Mouse (Mus musculus) C2C12 (cell line): ENCODE results near the gene Ecel1. TPM values are rescaled to one million over a fixed set of nuclear protein-coding genes. Genes with fewer than 3 reads are reported as not detected.

ENCODE experiments used
- H3K27me3 ChIP-seq: one replicate; pipeline ENCODE4 v1.6.1; 2011; ENCODE audit not compliant: control insufficient read depth, insufficient read depth, insufficient read length
- H3K36me3 ChIP-seq: one replicate; pipeline ENCODE4 v1.6.1; 2011; ENCODE audit not compliant: control insufficient read depth, insufficient read depth
- H3K4me3 ChIP-seq: one replicate; pipeline ENCODE4 v1.5.1; 2011; ENCODE audit warnings: mild to moderate bottlenecking, control low read depth; ENCODE audit not compliant: poor library complexity, insufficient read depth, severe bottlenecking
- H3K79me2 ChIP-seq: one replicate; pipeline ENCODE4 v1.6.1; 2011; ENCODE audit not compliant: control insufficient read depth, insufficient read depth
- H3K79me3 ChIP-seq: one replicate; pipeline ENCODE4 v1.6.1; 2011; ENCODE audit warnings: low read depth, control low read depth
- H3ac ChIP-seq: one replicate; pipeline ENCODE3; 2011; ENCODE audit warnings: low read depth; ENCODE audit not compliant: control insufficient read depth, insufficient read length
- CEBPB ChIP-seq: IDR thresholded peaks from one replicate; pipeline ENCODE4 v1.6.1; 2011; ENCODE audit warnings: low read depth, mild to moderate bottlenecking, control low read depth, moderate library complexity
- CTCF ChIP-seq: IDR thresholded peaks from one replicate; pipeline ENCODE4 v1.5.1; 2011; ENCODE audit not compliant: control insufficient read depth, insufficient read depth, insufficient read length
- FOSL1 ChIP-seq: IDR thresholded peaks from one replicate; pipeline ENCODE4 v1.8.0; 2011; ENCODE audit warnings: mild to moderate bottlenecking, low read length; ENCODE audit not compliant: poor library complexity, insufficient read depth, severe bottlenecking
- MAX ChIP-seq: IDR thresholded peaks from one replicate; pipeline ENCODE4 v1.6.1; 2011; ENCODE audit warnings: mild to moderate bottlenecking, control low read depth
- MYOD1 ChIP-seq: IDR thresholded peaks from one replicate; pipeline ENCODE4 v1.6.1; 2011; ENCODE audit warnings: low read depth; ENCODE audit not compliant: control insufficient read depth, insufficient read length
- MYOG ChIP-seq: IDR thresholded peaks from one replicate; pipeline ENCODE4 v1.6.1; 2011; ENCODE audit not compliant: control insufficient read depth, insufficient read length; ENCODE audit errors: extremely low read depth
- USF1 ChIP-seq: IDR thresholded peaks from one replicate; pipeline ENCODE4 v1.6.1; 2011; ENCODE audit warnings: low read depth, mild to moderate bottlenecking, control low read depth, moderate library complexity
- polyA plus RNA-seq: library from polyadenylated mRNA; unstranded; fragments of >200 nt; fragmentation: generic; extraction: Trizol; gene quantifications from one replicate; pipeline ENCODE4 v1.2.1, GENCODE M21; 2012; ENCODE audit warnings: missing spikeins

The Ecel1 gene
- polyA plus RNA-seq, 1 experiment, result 0.07 TPM

DNA sequence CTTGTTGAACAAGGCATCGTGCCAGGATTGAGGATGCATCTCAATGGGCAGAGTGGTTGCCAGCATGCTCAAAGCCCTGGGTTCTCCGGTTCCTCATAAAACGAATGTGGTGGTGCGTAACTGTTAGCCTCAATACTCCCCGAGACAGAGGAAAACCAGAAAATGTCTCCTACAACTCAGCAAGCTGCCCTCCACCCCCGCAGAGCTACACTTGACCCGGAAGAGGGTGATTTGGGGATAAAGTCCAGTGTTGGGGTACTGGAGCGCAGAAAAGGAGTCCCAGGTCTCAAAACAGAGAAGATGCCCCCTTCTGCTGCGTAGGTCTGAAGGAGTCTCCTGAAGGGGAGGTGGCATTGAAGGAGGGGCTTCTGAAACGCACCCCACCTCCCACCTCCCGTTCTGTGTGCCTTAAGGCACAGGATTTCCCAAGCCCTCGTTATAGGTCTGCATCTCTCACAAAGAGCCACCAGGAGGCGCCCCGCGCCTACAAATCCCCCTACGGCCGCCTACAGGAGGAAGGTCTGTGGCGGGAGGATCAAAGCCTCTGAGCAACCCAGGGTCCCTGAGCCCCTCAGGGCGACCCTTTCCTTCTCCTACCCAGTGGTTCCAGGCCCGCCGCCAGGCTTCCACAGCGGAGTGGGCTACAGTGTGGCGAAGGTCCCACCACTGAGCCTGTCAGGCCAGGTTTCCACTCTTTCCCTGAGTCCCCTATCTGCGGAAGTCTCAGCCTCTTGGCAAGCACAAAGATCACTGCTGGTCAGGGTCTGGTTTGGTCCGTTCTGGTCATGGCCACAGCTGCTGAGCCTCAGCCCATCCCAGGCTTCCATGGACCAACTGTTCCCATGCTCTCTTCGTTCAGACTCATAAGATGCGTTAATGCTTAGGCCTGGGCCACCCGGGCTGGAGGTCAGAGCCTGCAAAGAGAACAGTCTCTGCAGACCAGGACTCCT lies 18.0 kb upstream of the Ecel1 start:
- Histone ChIP-seq H3K36me3 (no peaks in the 10 kb centered on the region), H3K79me2 (no peaks in the 10 kb centered on the region), H3K4me3 (no peak overlapping the region), H3K27me3 (peaks cover 3% of the 10 kb centered on the region), H3ac (no peak overlapping the region), H3K79me3 (no peaks in the 10 kb centered on the region)
- TF ChIP-seq MYOG, result no peak
- TF ChIP-seq CTCF, result peak; percentile 46

DNA sequence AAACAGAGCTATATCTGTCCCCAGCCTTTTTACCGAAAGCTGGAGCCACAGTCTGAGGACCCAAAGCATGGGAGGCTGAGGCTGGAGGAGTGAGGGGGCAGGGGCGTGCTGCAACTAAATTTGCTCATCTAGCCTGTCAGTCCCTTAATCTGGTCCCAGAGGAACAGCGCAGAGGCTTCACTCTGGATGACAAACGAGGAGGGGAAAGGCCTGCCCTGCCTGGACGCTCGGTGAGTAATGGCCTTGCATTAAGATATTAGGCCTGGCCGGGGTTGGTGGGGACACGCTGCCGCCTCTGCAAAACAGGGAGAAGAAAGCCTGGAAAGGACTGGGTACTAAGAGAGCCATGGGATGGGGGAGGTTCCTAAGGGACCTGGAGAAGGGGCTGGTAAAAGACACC lies 16.0 kb upstream of the Ecel1 start:
- Histone ChIP-seq H3K36me3 (no peaks in the 10 kb centered on the region), H3K79me3 (no peaks in the 10 kb centered on the region), H3K4me3 (no peak overlapping the region), H3ac (no peak overlapping the region), H3K79me2 (no peaks in the 10 kb centered on the region), H3K27me3 (peaks cover 16% of the 10 kb centered on the region)
- TF ChIP-seq MYOG (no peak), CTCF (no peak), MYOD1 (no peak), FOSL1 (no peak), CEBPB (no peak), USF1 (no peak), MAX (no peak)

DNA sequence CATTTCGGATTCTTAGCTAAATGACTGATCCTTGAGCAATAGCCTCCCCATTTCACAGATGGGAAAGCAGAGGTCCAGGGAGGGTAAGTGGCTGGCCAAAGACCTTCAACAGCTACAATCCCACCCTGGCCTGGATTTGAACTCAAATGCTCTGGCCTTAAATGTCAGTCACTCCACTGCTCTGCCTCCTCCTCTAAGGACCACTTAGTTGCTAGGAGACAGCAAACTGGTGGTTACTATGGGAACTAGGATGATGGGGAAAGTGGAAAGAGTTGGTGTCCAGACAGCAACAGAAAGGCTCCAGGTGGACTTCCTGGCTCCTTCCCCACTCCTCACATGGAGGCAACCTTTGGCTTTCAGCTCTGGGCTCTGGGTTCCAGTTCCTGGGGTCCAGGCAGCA lies 15.0 kb upstream of the Ecel1 start:
- Histone ChIP-seq H3K36me3 (no peaks in the 10 kb centered on the region), H3K79me3 (no peaks in the 10 kb centered on the region), H3K27me3 (peaks cover 24% of the 10 kb centered on the region), H3K79me2 (no peaks in the 10 kb centered on the region), H3ac (no peak overlapping the region), H3K4me3 (no peak overlapping the region)
- TF ChIP-seq CEBPB (no peak), MAX (no peak), MYOD1 (no peak), CTCF (no peak), FOSL1 (no peak), MYOG (no peak), USF1 (no peak)

DNA sequence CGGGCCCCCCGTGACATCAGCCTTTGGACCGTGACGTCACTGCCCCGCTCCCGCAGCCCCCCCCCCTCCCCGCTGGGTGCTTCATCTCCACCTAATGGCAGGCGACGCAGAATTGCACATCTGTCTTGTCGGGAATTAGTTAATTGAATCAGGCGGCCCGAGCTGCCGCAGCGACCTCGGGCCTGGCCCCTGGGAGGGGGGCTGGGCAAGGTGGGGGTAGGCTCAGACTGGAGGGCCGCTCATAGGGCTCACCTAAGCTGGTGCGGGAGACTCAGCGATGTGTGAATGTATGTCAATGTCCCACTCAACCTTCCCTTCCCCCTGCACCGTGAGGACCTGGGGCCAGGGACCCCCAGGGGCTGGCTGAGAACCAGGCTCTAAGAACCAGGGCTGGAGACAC lies 14.1 kb upstream of the Ecel1 start:
- Histone ChIP-seq H3K79me3 (no peaks in the 10 kb centered on the region), H3K36me3 (no peaks in the 10 kb centered on the region), H3K4me3 (no peak overlapping the region), H3K79me2 (no peaks in the 10 kb centered on the region), H3K27me3 (peaks cover 28% of the 10 kb centered on the region), H3ac (no peak overlapping the region)
- TF ChIP-seq CEBPB (no peak), FOSL1 (no peak), MYOG (no peak)

GRCm38 (mm10) chr1:87164796-87165184 lies 8.5 kb upstream of the Ecel1 start:
- Histone ChIP-seq H3ac (no peak overlapping the region), H3K79me3 (no peaks in the 10 kb centered on the region), H3K36me3 (no peaks in the 10 kb centered on the region), H3K4me3 (no peak overlapping the region), H3K27me3 (peaks cover 43% of the 10 kb centered on the region), H3K79me2 (no peaks in the 10 kb centered on the region)
- TF ChIP-seq MYOD1, result no peak
- TF ChIP-seq MAX, result no peak
- no peak for TF ChIP-seq CTCF
- no peak for TF ChIP-seq USF1
- TF ChIP-seq FOSL1, result no peak
- TF ChIP-seq CEBPB, result no peak
- TF ChIP-seq MYOG, result no peak

GRCm38 (mm10) chr1:87164164-87164795 lies 8.0 kb upstream of the Ecel1 start:
- no peaks in the 10 kb centered on the region for H3K79me2 ChIP-seq
- H3K4me3 ChIP-seq, result no peak overlapping the region
- H3ac ChIP-seq, result no peak overlapping the region
- H3K79me3 ChIP-seq, result no peaks in the 10 kb centered on the region
- peaks cover 41% of the 10 kb centered on the region for H3K27me3 ChIP-seq
- no peaks in the 10 kb centered on the region for H3K36me3 ChIP-seq
- TF ChIP-seq FOSL1 (no peak), MAX (no peak), CEBPB (no peak), CTCF (no peak), MYOD1 (no peak), MYOG (no peak), USF1 (no peak)
